Mouse (Mus musculus) megakaryocyte, adult 5-6 weeks (primary cell): ENCODE results near the gene Shq1. TPM values are rescaled to one million over a fixed set of nuclear protein-coding genes. Genes with fewer than 3 reads are reported as not detected.

ENCODE experiments used
- ATAC-seq: 2 replicates; pipeline ENCODE4 v1.8.0; 2016; ENCODE audit warnings: mild to moderate bottlenecking, inconsistent platforms; ENCODE audit not compliant: poor library complexity, severe bottlenecking
- total RNA-seq, 2 experiments: library from RNA; stranded (forward) in 1 of 2; stranded (reverse) in 1 of 2; fragments of 153-499, 151-499 nt in 1 of 2; fragments of 221-1000, 200-1000 nt in 1 of 2; gene quantifications; 2 replicates each; pipeline versions ENCODE4 v1.2.3 to v1.2.4; 2015 to 2017

Shq1 gene
- total RNA-seq, 2 experiments from 2014 or later: 2.7 to 5.1 TPM

DNA sequence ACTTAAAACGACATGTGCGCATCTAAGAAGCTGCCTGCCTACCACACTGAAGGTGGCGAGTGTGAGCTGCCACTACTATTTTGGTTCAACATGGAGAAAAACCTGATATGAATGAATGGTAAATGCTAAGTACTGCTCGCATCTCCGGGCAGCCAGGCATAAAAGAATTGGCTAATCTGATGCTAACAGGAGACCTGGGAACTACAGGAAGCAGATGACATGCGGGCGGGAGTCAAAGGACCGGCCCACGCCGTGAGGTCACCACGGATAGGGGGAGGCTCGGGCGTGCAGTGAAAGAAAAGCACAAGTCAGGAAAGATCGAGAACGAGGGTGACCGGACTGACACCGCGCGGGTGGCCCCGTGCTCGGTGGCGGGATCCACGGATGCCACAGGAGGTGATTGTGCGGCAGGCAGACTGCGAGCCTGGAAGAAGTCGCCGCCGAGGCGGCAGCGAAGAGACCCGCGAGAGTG is 551 bp downstream of the Shq1 start:
- peak; percentile 61 for ATAC-seq

DNA sequence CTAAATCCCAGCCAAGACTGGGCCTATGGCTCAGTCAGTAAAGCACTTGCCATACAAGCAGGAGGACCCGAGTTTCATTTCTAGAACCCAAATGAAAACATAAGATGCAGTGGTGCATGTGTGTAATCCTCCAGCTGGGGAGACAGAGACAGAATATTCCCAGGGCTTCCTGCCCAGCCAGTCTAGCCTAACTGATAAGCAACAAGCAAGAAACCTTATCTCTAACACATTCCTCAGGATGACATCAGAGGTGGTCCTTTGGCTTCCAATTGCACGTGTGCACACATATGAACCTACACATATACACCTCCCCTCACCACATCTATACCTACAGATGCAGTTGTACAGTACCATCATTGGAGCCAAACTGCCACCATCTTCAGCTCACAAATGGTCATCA is 2.1 kb downstream of the Shq1 start:
- no peak for ATAC-seq

DNA sequence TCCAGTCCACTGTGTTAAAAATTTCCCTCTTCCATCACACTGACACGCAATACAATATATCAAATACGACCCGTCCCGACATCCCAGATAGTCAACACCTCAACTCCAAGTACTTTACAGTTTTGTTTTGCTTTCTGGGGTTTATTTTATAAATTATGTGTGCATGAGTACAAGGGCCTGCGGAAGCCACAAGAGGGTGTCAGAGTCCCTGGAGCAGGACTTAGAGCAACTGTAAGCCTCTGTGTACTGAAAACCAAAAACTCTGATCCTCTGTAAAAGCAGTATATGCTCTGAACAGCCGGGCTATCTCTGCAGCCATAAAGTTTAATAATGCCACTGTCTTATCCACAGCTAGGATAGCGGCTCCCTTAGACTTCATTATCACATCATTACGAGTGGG is 3.3 kb downstream of the Shq1 start:
- ATAC-seq: no peak

DNA sequence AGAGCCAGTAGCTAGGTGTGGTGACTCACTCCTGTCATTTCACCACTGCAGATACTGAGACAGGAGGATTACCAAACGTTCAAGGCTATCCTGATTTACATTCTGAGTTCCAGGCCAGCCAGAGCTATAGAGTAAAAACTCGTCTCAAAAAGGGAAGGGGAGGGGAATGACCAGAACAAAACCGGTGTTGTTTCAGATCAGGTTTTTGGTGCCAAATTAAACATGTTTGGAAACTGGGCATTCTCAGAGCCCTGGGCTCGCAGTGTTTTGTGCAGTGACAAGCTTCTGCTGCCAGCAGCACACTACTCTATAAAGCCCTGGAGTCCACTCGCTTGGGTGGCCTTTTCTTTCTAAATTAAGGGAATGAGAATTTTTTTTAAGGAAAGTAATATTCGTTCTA is 8.7 kb downstream of the Shq1 start:
- ATAC-seq: no peak

DNA sequence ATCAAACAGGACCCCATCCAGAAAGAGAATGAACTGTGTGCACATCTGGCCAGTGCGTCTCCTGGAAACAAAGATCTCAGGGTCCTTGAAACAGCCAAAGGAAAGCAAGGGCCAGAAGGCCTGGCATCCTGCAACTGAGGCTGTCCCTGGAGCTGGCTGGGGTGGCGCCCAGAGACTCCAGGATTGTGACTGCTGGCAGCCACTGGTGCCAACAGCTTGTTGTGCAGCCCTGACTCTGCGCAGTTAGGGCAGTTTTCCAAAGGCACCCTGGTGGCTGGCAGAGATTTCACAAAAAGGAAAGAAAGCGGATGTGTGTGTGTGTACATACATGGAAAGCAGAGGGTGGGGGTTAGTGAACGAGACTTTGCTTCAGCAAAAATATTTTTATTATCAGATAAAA is 10.6 kb downstream of the Shq1 start:
- ATAC-seq: no peak

DNA sequence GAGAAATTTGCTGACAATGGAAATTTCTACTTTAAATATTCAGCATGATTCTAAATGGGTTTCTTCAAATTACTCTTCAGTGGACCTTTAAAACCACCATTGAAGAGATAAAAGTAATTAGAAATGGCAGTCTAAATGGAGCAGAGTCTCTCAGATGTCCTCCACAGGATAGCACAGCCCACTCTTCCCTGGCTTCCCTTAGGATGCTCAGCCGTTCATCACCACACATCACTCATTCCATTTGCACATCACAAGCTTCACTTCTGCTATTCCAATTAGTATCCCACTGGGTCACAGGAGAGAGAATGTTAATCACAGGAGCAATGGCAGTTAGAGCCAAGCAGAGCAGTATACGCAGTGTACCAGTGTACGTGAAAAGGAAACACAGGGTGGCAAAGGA is 18.4 kb downstream of the Shq1 start:
- ATAC-seq: no peak

DNA sequence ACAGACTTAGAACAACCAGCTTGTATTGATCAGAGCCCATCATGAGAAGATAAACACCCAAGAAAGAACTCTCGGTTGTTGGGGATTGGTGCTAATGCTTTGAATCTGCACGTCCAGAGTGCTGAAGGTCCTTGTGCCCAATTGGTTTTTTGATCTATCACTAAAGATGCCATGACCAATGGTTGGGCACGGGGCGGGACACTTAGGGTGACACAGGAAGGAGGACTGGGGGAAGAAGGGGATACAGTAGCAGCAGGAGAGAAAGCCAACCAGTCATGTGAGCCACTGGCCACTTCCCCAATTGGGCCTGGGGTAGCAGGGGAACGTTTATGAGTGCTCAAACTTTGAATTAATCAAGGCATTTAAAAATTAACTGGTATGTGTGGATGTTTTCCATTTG is 23.8 kb downstream of the Shq1 start:
- ATAC-seq: peak; percentile 82

DNA sequence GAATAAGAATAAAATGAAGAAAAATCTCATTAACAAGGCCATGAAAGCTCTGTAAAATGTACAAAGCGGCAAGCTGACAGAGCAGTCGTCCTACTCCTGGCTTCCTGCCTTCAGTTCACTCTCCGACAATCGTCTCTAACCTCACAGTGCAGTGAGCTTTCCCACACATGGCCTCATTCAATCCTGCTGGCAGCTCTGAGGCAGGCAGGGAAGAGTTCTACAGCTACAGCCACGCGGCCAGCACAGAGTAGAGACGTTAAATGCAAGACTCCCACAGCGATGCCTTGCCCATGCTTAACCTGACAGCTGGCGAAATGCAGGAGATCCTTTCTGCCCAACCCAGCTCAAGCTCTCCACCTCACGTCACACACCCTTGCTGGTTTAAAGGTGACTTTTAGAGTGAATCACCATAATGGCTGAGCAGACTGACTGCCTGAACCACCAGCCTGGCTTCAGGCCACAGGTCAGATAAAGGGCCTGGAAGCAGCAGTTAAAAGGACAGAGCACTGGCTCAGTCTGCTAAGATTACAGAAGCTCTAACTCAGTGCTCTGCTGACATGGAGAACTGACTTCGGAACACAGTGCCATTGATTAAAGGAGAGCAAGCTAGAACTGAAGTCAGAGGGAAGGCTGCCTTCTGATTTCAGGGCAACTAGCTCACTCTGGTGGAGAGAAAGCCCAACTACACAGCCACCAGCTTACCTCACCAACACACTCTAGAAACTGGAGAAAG is 25.3 kb downstream of the Shq1 start:
- no peak for ATAC-seq

DNA sequence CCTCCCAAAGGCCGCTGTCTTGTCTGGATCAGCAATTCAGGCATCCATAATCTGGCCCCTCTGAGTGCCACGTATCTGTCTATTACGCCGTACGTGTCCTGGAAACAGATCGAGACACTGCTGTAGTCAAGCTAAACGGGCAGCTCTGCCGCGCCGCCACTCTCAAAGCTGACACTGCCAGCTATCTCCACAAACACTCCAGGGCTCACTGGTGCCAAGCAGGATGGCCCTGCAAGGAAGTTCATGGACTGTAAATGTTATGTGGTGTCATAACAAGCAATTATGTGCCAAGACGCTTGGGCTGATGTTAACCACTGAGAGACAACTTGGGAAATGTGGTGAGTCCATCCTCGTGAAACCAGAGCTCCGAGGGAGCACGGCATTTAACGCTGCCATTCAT is 26.3 kb downstream of the Shq1 start:
- ATAC-seq: no peak

DNA sequence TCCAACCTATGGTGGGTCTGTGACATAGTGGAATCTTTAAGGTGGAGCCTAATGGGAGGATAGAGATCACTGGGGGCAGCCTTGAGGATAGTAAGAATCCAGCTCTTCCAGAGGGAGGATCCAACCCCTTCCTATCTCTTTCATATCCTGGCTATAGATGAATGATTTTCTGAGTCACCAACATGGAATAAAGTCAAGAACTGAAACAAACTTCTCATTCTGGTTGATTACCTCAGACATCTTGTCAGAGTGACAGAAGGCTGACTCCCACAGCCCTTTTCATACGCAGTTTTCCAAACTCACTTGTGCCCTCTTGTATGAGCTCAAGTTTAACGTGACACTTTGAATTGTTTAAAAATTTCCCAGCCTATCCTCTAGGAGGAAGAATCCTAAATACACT is 28.2 kb downstream of the Shq1 start:
- ATAC-seq: no peak

DNA sequence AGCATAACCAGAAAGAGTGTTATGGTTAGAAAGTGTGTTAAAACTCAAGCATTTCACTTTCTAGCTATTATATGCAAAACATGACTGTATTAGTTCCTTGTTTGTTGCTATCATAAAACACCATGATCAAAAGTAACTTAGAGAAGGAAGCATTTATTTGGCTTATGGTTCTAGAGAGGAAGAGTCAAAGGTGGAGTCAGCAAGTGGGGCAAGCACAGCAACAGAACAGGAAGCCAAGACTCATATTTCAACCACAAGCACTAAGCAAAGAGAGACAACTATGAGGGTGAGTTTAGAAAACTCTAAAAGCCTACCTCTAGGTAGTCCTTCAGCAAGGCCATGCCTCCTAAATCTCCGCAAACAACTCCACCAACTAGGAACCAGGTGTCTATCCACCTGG is 30.4 kb downstream of the Shq1 start:
- no peak for ATAC-seq

DNA sequence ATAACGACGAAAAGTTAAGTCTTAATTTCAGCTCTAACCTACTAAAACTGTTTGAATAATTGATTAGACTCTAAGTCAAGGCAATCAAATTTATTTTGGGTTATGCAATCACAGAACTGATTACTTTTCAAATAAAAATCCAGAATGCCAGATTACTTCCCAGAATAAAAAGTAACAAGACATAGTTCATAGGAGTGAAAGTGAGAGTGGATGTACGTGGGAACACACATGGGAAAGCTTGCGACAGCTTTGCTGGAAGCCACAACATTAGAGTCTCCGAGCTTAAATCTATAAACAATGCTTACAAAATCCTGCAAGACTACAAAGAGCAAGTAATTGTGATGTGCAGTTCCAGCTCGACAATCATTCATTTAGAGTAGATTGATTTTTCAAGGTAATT is 41.9 kb downstream of the Shq1 start:
- no peak for ATAC-seq

DNA sequence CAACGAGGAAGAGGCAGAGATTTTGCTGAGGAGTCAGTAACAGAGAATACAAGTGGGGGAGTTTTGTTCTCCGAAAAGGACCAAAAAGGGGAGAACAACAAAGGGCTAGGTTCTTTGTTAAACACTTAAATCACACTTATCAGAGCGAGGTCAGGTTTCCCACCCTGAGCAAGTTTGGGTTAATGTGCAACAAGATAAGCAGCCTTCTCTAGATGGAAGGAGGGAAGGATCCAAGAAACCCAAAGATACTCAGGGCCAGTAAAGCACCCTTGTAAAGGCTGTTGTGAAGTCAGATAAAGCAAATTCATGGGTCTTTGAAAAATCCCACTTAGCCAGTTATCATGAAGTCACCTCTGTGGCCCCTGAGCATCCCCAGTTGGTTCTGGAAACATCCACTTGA is 42.7 kb downstream of the Shq1 start:
- no peak for ATAC-seq

DNA sequence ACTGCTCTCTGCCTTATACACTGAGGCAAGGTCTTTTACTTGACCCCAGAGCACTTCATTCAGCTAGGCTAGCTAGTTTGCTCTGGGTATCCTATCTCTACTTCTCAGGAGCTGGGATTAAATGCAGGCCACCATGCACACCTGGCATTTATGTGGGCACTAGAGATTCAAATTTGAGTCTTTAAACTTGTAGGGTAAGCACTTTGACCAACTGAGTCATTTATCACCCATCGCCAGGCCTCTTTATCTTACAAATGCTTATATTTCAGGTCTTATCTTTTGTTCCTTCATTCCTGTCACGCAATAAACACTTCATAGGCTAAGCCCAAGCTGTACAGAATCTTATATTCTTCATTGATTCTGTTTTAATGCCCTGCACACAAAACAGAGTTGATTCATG is 47.0 kb downstream of the Shq1 start:
- no peak for ATAC-seq

DNA sequence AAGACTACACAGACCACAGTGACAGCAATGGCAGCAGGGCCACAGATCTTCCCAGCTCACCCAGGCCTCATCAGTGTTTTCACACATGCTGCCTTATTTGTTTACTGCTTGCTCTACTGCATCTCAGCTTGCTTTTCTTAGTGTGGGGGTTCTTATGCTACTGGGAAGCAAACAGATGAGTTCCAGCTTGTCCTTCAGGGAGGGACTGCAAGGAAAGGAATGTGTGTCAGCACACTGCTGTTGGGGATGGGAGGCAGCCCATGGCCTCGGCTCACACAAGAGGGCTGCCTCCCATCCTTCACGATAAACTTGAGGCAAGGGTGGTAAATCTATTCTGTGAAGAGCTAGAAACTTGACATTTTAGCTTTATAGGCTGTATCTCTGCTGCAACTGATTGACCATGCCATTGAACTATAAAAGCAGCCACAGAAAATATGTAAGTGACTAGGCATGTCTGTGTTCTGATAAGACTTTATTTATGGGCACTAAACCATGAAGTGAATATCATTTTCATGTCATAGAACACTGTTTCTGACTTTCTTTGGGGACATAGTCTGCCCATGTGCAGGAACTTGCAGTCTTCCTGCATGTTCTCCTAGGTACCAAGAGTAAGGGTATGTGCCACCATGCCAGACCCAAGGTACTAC is 48.0 kb downstream of the Shq1 start:
- no peak for ATAC-seq

DNA sequence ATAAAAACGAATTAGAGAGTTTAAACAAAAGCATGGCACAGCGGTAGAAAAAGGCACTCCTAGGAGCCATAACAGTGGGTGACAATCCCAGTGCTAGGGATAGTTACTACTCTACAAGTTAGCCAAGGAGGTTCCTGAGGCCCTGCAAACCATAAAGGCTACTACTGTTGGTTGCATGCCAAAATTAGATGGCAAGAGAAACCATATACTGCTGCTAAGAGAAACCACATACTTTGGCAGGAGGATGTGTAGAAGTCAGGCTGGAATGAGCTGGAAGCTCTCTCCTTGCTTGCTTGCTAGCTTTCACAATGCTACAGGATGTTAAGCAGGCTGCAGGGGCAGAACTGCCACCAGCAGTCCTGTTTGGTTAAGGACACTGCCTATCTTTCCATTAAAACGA is 50.5 kb downstream of the Shq1 start:
- no peak for ATAC-seq

DNA sequence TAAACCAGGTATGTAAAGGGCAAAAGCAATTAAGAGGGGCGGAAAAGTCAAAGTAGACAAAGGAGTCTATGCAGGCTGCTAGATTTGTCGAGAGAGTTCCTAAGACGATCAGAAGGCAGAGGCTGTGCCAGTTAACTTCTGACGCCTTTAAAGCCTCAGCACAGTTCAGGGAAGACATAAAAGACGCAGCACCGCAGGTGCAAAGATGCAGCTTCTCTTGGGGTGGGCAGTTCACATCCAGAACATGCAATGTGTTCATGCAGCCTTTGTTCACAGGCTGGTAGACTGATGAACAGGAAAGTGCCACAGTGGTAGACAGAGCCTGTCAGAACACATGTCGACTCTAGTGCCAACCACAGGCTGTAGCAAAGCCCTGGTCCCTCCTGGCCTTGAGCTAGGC is 51.6 kb downstream of the Shq1 start:
- no peak for ATAC-seq

DNA sequence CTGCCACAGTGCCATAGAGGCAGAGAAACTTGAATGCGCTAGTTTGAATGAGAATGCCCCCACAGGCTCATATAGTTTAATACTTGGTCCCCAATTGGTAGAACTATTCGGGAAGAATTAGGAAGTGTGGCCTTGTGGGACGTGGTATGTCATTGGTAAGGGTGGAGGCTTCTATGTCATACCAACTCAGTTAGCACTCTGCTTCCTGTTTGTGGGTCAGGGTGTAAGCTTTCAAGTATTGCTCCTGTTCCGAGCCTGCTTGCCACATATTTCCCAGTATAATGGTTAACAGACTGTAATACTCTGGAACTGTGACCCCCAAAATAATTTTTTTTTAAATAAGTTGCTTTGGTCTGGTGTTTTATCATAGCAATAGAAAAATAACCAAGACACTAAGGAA is 54.8 kb downstream of the Shq1 start:
- peak; percentile 83 for ATAC-seq

DNA sequence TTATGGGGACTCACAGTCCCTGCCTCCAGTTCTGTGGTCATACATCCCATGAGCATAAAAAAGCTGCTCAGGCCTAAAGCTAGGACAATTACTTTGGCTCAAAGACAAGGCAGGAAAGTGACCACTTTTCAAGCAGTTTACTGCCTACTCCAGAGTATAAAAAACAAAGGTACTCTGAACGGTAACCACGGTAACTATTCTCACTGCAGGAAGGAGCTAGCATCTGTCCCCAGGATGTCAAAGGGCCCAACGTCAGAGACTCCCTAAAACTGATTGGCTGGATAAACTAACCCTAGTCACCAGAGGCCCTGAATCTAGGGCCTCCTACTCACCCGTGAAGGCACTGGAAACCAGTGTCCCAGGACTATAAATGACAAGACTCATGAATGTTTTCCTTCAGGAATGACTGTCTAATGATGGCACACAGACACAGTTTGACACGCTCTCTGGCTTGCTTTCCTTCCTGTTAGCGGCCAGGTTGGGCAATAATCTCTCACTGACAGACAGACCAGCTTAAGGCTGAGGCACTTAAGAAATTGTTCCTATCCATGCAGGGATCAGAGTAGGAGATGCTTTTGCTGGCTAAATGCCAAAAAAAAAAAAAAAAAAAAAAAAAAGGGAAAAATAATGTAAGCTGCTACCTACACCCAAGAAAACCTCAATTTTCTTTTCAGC is 57.2 kb downstream of the Shq1 start:
- peak; percentile 50; the same call in 1 of the 2 replicates for ATAC-seq

DNA sequence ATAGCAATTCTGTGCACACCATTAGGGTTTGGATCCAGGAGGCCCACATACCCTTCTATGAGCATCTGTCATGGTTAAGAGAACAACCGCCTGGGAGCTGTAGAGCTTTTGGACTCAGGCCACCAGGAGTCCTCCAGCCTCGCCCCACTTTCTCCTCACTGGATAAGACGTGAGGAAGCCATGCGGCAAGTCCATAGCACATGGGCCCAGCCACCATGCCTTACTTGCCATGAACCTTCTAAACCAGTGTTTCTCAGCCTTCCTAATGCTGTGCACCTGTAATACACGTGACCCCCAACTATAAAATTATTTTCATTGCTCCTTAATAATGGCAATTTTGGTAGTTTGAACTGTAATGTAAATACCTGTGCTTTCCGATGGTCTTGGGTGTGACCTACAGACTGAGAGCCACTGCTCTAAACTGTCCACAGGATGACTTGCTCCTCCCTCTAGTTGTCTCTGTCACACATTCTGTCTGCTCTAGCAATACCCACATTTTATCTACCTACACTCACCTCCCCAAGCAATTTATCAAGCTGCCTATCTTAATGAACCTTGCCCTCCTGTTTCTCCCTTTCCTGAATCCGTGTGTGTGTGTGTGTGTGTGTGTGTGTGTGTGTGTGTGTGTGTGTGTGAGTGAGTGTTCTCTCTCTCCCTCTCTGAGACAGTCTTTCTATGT is 59.9 kb downstream of the Shq1 start:
- no peak for ATAC-seq

DNA sequence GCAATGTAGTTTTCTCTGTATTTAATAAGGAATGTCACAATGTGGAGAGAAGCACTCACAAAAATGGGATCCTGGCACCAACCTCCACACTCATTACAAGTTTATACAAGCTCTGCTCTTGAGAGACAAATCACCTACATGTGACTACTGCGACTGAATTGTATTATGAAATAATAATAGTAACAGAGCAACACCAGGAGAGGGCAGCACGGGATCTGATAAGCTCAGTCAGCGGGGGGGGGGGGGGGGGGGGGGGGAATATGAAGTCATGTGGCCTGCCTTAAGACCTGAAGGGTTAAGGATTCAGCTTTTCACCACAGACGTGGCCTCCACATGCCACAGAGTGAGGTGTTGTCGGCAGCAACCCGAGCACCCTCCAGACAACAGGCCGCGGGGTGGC is 60.8 kb downstream of the Shq1 start:
- ATAC-seq: no peak

DNA sequence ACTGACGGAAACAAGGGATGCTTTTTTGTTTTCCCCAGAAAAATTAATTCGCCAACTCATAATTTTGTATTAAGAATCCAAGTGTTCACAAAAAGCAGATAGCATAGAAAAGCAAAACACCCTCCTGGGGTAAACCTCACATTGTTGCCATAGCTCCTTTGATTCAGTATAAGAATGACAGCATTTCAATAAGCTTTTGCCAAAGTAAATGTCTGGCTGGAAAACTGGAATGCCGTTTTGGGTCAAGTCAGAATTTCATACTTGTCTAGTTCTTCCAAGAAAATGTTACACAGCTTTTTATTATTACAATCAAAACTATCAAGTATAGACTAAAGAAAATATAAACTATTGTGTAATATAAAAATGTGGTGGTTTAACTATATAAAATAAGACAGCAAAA is 61.7 kb downstream of the Shq1 start:
- no peak for ATAC-seq
